Mouse (Mus musculus) cerebellum, postnatal 25 days (tissue): ENCODE measurements around the gene Gm42906.
A peak's percentile ranks its signal among the peaks of the same experiment; 100 is the strongest.

Experiments used
- DNase-seq, 2 experiments: peaks; one replicate each; pipeline ENCODE4 v3.0.0; 2021; ENCODE audit warnings: mixed read lengths in 2 of 2

Gene Gm42906

DNA sequence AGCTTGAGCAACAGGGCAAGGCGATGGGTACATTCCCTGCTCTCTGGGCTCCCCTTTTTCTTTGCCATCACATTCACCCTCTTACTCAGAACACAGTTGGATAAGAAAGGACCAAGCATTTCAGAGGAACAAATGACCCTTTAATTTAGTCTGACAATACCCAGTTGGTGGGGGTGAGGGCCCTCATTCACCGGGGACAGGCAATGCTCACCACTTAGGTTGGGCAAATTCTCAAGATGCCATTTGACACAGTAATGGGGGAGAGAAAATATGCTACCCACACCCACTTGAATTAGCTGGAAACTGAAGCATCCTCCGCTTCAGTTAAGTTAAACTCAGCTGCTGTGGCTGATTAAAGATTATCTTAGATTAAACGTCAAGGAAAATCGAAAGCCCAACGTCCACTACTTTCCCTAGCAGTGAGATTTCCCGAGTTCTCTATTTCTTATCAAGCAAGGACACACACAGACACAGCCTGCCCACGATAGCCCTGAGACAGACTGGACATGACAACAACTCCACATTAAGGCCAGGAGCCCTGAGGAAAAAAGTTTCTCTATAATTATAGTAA is 242.6 kb downstream of the Gm42906 start:
- DNase-seq = no peak

GRCm38 (mm10) chr5:151183656-151184240 is 244.2 kb downstream of the Gm42906 start:
- DNase-seq = no peak

GRCm38 (mm10) chr5:151181288-151181687 is 246.7 kb downstream of the Gm42906 start:
- no peak for DNase-seq

- DNase-seq = no peak
Observed at GRCm38 (mm10) chr5:151180176-151180785, 247.7 kb downstream of the Gm42906 start.

DNA sequence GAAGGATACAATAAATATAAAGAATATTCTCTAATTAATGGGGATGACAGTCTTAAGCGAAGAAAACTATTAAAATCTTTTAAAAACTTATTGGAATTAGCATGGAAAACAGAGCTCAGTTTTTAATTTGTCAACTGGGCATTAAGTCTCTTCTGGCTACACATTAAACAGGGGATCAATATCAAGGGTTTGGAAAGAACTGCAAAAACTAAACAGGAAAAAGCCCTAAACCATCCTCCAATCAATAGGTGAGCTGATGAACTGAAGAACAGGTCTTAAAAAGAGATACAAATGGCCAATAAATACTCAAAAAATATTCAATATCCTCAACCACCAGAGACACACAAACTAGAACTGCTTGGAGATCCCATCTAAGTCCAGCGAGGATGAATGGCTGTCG is 250.8 kb downstream of the Gm42906 start:
- DNase-seq = no peak

DNA sequence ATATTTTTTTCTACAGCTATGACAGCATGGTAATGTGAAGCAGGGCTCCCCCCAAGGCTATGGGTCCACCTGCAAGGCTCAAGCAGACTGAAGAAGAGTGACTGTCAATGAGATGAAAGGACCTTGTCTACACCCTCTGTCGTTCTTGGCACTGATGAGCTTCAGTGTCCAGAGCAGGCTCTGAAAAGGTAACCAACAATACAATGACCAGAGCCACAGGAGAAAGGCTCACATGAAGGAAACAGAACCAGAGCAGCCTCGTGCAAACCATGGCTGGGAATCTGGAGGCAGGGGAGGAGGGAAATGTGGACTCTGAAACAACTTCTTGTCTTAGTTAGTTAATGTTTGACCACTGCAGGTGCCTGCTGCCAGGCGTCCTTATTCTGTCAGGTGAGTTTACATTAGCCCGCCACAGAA is 252.1 kb downstream of the Gm42906 start:
- DNase-seq = no peak

DNA sequence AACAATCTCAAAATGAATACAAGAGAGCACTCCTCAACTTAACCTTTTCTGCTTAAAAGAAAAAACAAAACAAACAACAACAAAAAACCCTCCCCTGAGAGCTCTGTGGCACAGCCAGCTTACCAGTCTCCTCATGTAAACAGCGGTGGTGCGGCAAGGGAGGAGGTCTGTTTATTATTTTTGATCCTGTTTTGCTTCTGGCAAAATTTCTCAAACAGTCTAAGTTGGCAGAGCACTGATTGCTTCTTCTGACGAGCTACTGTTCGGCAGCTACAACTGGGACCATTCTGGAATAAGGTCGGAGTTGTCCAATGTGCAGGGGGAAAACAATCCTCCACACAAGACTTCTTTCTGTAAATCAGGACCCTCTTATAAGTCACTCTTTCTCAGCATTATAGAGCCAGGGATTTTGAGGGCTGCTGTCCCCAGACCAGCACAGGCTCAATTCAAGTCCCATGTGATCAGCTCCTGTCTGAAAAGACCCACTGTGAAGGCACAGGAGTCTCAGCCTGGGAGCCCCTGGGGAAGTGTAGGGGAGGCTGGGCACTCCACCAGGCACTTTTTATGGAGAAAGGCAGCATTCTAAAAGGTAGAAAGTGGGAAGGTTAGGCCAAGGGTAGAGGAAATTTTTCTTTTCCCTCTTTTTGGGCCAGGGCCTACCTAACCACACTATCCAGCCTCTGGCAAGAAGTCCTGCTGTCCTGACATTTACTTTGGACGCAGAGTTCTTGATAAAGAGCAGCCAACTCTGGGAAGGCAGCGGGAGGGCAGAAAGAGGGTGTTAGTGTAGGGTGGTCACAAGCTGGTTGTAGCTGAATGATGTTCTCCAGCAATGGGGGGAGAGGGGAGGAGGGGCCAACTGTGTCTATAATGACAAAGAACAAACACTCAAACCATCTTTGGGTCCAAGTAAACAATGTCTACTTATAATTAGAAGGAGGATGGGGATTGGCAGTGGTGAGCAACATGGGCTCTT is 253.2 kb downstream of the Gm42906 start:
- no peak for DNase-seq

- no peak for DNase-seq
Observed at GRCm38 (mm10) chr5:151173774-151174173, 254.2 kb downstream of the Gm42906 start.

DNA sequence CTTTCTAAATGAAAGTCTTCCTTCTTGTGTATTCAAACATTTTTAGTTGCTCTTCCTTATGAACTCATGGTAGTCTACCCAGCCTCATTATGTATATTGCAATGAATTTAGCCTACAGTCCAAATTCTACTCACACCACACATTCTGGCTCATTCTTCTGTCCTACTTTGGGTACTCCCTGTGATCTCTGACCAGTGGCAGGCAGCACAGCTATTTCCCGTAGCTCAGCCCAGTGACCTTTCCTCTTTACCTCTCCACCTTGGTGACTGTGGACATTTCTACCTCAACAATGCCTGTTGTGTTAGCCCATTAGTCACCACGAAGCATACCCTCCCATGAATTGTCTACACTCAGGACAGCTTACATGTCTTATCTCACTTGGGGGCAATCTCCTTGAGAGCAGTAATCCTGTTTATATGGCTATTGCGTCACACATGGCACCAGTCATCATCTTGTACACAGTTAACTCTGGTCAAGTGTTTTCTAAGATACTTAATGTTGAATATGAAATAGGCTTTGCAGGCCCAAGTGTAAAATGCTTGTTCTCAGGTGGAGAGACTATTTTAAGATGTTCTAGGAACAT is 257.7 kb downstream of the Gm42906 start:
- DNase-seq = no peak

DNA sequence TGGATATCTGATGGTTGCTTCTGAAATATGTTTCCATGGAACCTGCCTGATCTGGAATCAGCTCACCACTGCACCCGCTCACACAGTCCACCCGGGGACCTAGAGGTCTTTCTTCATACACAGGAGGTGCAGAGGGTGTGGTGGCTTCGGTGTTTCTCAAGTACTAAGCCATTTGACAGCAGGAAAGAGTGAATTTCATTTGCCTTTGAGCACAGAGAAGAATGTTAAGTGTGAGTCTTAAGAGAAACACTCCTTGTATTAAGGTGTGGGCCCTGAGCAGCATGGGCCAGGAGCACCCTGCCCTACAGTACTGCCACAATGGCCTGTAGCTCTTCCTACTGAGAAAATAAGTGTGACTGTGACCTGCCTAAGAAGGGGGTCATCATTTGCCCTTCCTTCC is 259.8 kb downstream of the Gm42906 start:
- no peak for DNase-seq

DNA sequence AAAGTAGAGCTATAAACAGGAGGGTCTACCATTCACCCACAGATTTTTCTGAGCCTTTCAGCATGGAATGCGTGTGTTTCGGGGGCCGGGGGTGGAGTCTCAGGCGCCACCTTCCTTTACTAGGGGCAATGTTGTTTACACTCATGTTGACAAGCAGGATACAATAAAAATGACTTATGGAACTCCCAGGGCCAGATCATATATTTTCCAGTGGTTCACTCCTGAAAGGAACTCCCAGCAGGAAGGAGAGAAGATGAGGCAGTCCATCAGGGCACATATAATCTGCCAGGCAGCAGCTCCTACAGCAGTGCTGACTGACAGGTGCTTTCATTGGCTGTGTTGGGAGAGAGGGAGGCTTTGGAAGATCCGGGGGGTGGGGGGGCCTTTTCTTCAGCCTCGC is 260.3 kb downstream of the Gm42906 start:
- DNase-seq = no peak

DNA sequence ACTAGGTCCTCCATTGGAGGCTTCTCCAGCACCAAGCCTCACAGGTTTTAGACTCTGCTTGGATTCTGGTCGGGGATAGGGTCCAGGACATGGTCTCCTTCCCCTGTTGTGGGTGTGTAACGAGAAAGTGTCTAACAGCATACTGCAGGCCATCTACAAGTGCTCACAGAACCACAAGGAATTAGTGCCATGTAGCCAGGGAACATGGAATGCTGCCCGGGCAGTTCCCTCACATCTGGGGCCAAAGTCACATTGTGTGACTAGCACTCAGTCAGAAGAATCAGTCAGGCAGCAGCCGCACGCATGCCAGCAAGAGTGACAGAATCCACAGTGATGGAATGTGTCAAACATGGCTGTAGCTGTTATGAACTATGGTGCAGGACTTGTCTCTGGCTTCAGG is 261.7 kb downstream of the Gm42906 start:
- peak in 1 of 2 experiments; percentile 13 for DNase-seq

DNA sequence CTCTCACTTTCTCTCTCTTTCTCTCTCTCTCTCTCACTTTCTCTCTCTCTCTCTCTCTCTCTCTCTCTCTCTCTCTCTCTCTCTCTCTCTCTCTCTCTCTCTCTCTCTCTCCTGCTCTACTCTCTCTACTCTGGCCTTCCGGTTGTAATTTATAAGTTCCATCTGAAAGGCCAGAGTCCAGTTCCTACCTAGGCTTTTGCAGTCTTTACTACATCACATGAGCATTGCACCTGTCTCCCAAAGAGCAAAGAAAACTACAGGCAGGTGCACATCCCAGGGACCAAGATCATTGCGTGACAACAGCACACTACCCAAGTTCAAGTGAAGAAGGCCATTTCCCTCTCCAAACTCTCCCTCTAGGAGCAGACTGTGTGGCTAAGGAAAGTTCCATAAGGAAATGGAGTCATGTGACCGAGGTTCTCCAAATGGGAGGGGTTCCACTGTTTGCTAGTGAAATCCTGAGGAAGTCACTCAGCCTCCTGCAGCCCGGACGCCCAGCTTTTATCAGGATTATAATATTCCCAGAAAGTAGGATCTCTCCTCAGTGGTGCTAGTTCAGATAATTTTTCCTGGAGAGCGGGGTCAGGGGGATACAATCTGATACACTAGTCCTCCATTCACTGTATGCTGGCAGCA is 262.5 kb downstream of the Gm42906 start:
- no peak for DNase-seq

GRCm38 (mm10) chr5:151164815-151165214 is 263.1 kb downstream of the Gm42906 start:
- no peak for DNase-seq

DNA sequence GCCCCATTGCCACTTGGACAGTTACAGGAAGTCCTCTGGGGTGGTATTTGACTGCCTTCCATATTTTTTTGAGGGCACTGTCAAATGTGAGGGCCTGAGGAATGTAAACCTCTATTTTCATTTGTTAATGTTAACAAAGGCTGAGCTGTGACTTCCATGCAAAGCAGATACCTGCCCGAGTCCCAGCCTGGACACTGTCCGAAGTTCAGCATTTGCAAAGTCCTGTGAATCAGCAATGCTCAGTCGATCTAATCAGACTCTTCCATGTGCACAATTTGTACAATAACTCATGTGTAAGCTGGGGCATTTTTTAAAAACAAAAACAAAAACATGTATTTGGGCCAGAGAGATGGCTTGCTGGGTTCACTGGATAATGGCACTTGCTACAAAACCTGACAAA is 265.3 kb downstream of the Gm42906 start:
- DNase-seq = no peak

GRCm38 (mm10) chr5:151155247-151155646 is 272.7 kb downstream of the Gm42906 start:
- DNase-seq = no peak

DNA sequence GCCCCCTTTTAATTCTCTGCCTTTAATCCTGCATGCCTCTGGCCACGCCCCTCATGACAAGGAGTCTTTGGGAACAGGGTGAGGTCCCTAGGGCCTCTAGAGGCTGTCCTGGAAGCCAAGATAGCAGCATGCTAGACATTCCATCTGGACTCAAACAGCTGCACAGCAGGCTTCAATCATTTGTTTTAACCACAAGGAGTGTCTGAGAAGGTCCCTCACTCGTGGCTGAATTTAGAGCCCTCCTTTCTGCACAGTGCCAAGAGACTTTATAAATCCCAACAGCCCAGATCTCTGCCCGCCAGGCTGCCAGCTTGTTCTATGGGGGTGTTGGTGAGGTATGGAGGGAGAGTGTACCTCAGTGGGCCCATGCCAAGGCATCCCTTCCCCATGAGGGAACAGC is 273.2 kb downstream of the Gm42906 start:
- no peak for DNase-seq

DNA sequence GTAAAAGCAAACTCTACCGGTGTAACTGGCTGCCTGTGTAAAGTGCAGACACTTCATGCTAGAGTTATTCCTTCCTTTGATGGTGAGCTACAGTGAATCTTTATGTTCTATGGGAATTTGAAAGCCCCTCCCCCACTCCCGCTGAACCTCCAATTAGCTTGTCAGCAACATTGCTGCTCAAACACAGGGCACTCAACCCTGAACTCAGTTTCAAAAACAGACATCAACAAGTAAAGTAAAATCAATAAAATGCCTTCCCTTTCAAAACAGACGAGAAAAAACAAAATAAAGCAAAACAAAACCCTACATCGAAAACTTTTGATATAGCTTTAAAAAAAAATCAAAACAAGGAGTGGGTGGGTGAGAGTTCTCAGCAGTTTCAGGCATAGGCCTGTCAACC is 273.9 kb downstream of the Gm42906 start:
- no peak for DNase-seq

DNA sequence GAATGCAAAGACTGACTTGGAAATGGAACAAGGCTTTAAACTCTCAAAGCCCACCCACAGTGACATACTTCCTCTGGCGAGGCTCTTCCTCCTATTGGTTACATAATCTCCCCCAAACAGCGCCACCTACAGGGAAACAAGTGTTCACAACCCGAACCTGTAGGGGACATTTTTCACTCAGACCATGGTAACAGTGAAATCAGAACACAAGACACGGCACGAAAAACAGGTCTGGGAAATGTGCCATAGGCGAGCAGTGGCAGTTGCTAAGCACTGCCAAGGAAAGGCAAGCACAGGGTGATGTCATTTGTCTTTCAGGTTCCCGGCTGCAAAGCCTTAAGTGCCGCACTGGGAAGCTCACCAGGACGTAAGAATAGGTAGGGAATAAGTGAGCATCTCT is 276.4 kb downstream of the Gm42906 start:
- DNase-seq = peak in 1 of 2 experiments; percentile 6

GRCm38 (mm10) chr5:151149509-151149908 is 278.5 kb downstream of the Gm42906 start:
- DNase-seq = no peak

DNA sequence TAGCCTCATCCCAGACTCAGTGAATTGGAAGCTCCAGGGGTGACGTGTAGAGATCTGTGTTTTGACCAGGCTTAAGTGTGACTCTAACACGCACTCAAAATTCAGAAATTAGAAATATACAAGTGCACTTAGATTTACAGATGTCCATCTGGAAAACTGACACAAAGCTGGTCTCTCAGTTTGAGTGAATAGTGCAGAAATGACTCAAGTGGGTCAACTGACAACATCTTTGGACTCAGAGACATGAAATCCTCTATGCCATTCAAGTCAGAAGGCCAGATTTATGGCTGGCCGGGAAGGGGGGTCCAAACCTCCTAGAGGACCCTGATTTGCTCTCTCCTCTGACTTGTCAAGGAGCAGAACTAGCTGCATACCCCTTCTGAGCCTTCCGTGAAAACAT is 279.9 kb downstream of the Gm42906 start:
- no peak for DNase-seq

DNA sequence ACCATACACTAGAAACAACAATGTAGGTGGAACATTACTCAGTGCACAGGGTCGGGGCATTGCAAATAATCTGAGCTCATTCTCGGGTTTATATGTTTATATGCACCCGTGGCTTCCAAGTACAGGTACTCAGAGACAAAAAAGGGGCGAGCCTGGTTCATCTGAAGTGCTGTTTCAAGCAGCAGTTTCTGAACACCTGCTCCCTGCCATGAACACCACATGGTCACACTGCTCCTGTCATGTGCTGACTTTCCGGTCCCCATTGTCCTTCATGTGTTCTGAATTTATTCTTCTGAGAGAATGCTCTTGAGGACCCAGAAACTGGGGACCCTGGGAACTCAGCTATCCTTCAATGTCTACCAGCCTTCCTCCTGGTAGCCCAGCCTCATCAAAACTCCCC is 282.2 kb downstream of the Gm42906 start:
- no peak for DNase-seq

DNA sequence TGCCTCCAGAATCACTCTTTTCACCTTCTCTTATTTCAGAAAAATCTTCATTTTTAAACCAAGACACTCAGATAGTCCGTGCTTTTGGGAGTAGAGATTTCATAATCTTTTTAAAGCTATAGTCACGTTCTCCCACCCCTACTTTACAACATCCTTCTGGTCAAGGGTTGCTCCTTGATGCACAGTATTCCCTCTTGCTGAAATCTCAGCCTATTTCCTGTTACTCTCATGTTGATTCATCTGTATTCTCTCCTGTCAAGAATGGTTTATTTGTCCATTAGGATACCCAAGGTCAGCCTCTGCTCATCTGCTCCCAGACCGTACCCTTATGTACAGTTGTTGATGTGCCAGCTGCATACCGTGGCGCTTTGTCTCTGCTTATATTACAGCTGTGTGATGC is 284.0 kb downstream of the Gm42906 start:
- DNase-seq = no peak
